In the genomic region with DNA sequence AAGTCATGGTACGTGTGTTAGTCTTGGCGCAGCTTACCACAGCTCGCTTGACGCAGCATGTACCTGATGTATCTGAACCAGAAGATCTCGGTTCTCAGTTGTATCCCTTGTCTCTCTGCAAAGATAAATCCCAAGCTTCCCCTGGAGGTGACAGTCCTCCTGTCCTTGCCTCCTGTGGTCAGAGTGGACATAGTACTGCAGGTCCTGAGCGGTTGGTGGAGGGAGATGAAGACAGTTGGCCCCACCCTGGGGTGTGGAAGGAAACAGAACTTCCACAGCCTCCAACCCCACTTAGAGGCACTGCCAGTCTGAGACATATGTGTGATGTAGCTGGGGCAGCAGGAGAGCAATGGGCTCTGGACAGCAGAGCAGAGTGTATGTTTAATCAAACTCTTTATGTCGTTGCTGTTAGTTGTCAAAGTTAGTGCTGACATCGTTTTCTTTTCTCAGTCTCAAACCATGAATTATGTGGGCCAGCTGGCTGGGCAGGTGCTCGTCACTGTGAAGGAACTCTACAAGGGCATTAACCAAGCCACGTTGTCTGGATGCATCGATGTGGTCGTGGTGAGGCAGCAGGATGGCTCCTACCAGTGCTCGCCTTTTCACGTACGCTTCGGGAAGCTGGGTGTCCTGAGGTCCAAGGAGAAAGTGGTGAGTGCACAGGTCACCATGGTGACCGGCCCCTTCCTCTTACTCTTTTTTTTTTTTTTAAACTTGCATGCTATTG, we compare ENCODE assay signal across 12 mouse cellular contexts. TPM values are rescaled to one million over a fixed set of nuclear protein-coding genes. Genes with fewer than 3 reads are reported as not detected.
A peak's percentile ranks its signal among the peaks of the same experiment; 100 is the strongest.
DNase-seq lines count a peak whose midpoint lies in the region; ATAC-seq lines count a peak whose summit lies in the region.
"Had no signal": no experiment of that assay in that cellular context is flagged by ENCODE, and none has a peak within 500 bp of the region (broad histone marks: within the 10 kb centered on the region; RNA-seq: fewer than 3 reads in every experiment).

No protein-coding gene starts in this region.

- H3K4me2 ChIP-seq in limb, embryonic 12.5 days: no peak overlapping the region
- no peak overlapping the region for H3K4me2 ChIP-seq in intestine, embryonic 16.5 days (ENCODE audit: low read depth, low read length)

- H3K4me1 ChIP-seq in limb, embryonic 12.5 days (replicated peaks): peaks cover 45% of the 10 kb centered on the region
- H3K4me1 ChIP-seq in limb, embryonic 10.5 days: peaks cover 17% of the 10 kb centered on the region
- no peaks in the 10 kb centered on the region for H3K4me1 ChIP-seq in intestine, embryonic 16.5 days (ENCODE audit: control insufficient read depth, insufficient read depth, low read length)

- H3K27ac ChIP-seq in limb, embryonic 12.5 days: peak overlapping the region; percentile 25; the same call in 1 of the 2 replicates
- no peak overlapping the region for H3K27ac ChIP-seq in limb, embryonic 10.5 days
- no peak overlapping the region for H3K27ac ChIP-seq in intestine, embryonic 16.5 days (ENCODE audit: low read length)
- H3K27ac ChIP-seq: heart, adult 2 months had no signal

- no peaks in the 10 kb centered on the region for H3K9me3 ChIP-seq in limb, embryonic 12.5 days
- no peaks in the 10 kb centered on the region for H3K9me3 ChIP-seq in limb, embryonic 10.5 days (replicated peaks)
- H3K9me3 ChIP-seq in intestine, embryonic 16.5 days (ENCODE audit: control insufficient read depth, low read length): no peaks in the 10 kb centered on the region

- no peaks in the 10 kb centered on the region for H3K27me3 ChIP-seq in limb, embryonic 12.5 days
- no peaks in the 10 kb centered on the region for H3K27me3 ChIP-seq in limb, embryonic 10.5 days (ENCODE audit: low read depth, poor library complexity, severe bottlenecking)
- no peaks in the 10 kb centered on the region for H3K27me3 ChIP-seq in intestine, embryonic 16.5 days (replicated peaks; ENCODE audit: control insufficient read depth, insufficient read depth, low read length)

- ATAC-seq in limb, embryonic 12.5 days (ENCODE audit: insufficient number of reproducible peaks, insufficient read depth, low FRiP score, low TSS enrichment, low read depth): no peak
- ATAC-seq in activated CD4-positive, CD25-positive, alpha-beta regulatory T cell, adult 4 months: peak; percentile 33
- peak; percentile 46 for ATAC-seq in inflammation-experienced regulatory T-cells, adult 6 months
- ATAC-seq in megakaryocyte-erythroid progenitor cell, adult 5-6 weeks (replicated peaks; ENCODE audit: low FRiP score, low TSS enrichment, poor library complexity, severe bottlenecking): peak; percentile 34
- ATAC-seq in intestine, embryonic 16.5 days: no peak
- ATAC-seq: forebrain, postnatal 0 days; midbrain, embryonic 16.5 days had no signal

- peaks cover 15% of the 10 kb centered on the region for H3K36me3 ChIP-seq in limb, embryonic 12.5 days
- peaks cover 25% of the 10 kb centered on the region for H3K36me3 ChIP-seq in limb, embryonic 10.5 days
- no peaks in the 10 kb centered on the region for H3K36me3 ChIP-seq in intestine, embryonic 16.5 days (ENCODE audit: control insufficient read depth, insufficient read depth, low read length)

- H3K9ac ChIP-seq in limb, embryonic 12.5 days (replicated peaks): no peak overlapping the region
- H3K9ac ChIP-seq in intestine, embryonic 16.5 days (ENCODE audit: low read depth, low read length): no peak overlapping the region
- H3K9ac ChIP-seq: forebrain, postnatal 0 days had no signal

- no peak for DNase-seq in limb, embryonic 10.5 days (ENCODE audit: low spot score)
- no peak for DNase-seq in right cerebral cortex, postnatal 4 days
- DNase-seq in adrenal gland, adult 18-20 months (ENCODE audit: low spot score in 2 of 2): no peak
- DNase-seq: forebrain, postnatal 0 days; heart, adult 2 months; lung, adult 18-20 months had no signal

- no peak overlapping the region for H3K4me3 ChIP-seq in limb, embryonic 12.5 days (replicated peaks)
- no peak overlapping the region for H3K4me3 ChIP-seq in limb, embryonic 10.5 days
- no peak overlapping the region for H3K4me3 ChIP-seq in intestine, embryonic 16.5 days (ENCODE audit: low read length)
- H3K4me3 ChIP-seq: heart, adult 2 months had no signal

- 78% methylated on average over 17 of the region's 17 CpGs for WGBS in limb, embryonic 12.5 days
- WGBS in limb, embryonic 10.5 days: 90% methylated on average over 17 of the region's 17 CpGs
- WGBS in intestine, embryonic 16.5 days: 78% methylated on average over 17 of the region's 17 CpGs

RNA-seq across cellular contexts. Expression of a gene that starts 32.3 kb away (rescaled TPM):
- 62.9 and 63.3 TPM in 2 replicates for polyA plus RNA-seq in limb, embryonic 12.5 days (2016; fragmentation: Nextera tagmentation; extraction: Ambion mirVana)
- polyA plus RNA-seq in limb, embryonic 10.5 days (2016; fragmentation: Nextera tagmentation; extraction: Ambion mirVana): 40.0 and 51.8 TPM in 2 replicates
- polyA plus RNA-seq in activated CD4-positive, CD25-positive, alpha-beta regulatory T cell, adult 4 months (2017; shearing (Covaris generic)): 10 to 100 TPM; 15.2 to 26.6 TPM
- polyA plus RNA-seq in inflammation-experienced regulatory T-cells, adult 6 months (2017; shearing (Covaris generic)): 10 to 100 TPM; 20.6 to 36.6 (median 30.0) TPM
- total RNA-seq in megakaryocyte-erythroid progenitor cell, adult 5-6 weeks (2014; fragmentation: Nextera tagmentation): 119 and 153 TPM in 2 replicates
- total RNA-seq in megakaryocyte-erythroid progenitor cell, adult 5-6 weeks (2017): 129 and 139 TPM in 2 replicates
- 19.2 and 22.7 TPM in 2 replicates for polyA plus RNA-seq in intestine, embryonic 16.5 days (2015; fragmentation: Nextera tagmentation; extraction: Ambion mirVana)
- 10 to 100 TPM; 34.4 to 40.1 TPM for total RNA-seq in adrenal gland, adult 18-20 months (2021)

Comparison
In these comparisons a context has a peak if more than half of its experiments do, and no peak if none do; other contexts are left out.
1. ATAC-seq: peak in activated CD4-positive, CD25-positive, alpha-beta regulatory T cell, adult 4 months (single experiment), inflammation-experienced regulatory T-cells, adult 6 months (single experiment) and megakaryocyte-erythroid progenitor cell, adult 5-6 weeks (single experiment); none in limb, embryonic 12.5 days (single experiment) and intestine, embryonic 16.5 days (single experiment).